Mouse (Mus musculus) limb, embryonic 10.5 days (tissue): ENCODE results near the gene Hectd3. TPM values are rescaled to one million over a fixed set of nuclear protein-coding genes. Genes with fewer than 3 reads are reported as not detected.

ENCODE experiments used
- DNase-seq: peaks from one replicate; pipeline ENCODE4 v3.0.0-alpha.2; 2017; ENCODE audit warnings: low spot score
- H3K27ac ChIP-seq: fragments of 300-500 bp; sonication (generic); 2 replicates; pipeline ENCODE4 v1.5.1; 2016; ENCODE audit warnings: mild to moderate bottlenecking
- H3K27me3 ChIP-seq: fragments of 300-500 bp; sonication (generic); 2 replicates; pipeline ENCODE4 v1.6.1; 2016; ENCODE audit warnings: low read depth, mild to moderate bottlenecking; ENCODE audit not compliant: poor library complexity, severe bottlenecking
- H3K36me3 ChIP-seq: fragments of 300-500 bp; sonication (generic); 2 replicates; pipeline ENCODE4 v1.6.1; 2016; ENCODE audit warnings: mild to moderate bottlenecking, moderate library complexity
- H3K4me1 ChIP-seq: fragments of 300-500 bp; sonication (generic); 2 replicates; pipeline ENCODE4 v1.6.1; 2016
- H3K4me3 ChIP-seq: fragments of 300-500 bp; sonication (generic); 2 replicates; pipeline ENCODE4 v1.5.1; 2016; ENCODE audit warnings: mild to moderate bottlenecking, moderate library complexity
- H3K9me3 ChIP-seq: fragments of 300-500 bp; sonication (generic); replicated peaks from 2 replicates; pipeline ENCODE4 v1.6.1; 2016; ENCODE audit warnings: mild to moderate bottlenecking
- WGBS: fragments of 180-500 bp; shearing (Covaris S2); methylation state at CpG from one replicate; pipeline ENCODE4 v1.1.7; 2016; 5-methylcytosine and 5-hydroxymethylcytosine counted together
- polyA plus RNA-seq: library from polyadenylated mRNA; unstranded; fragments of >200 nt; fragmentation: Nextera tagmentation; extraction: Ambion mirVana; gene quantifications from 2 replicates; pipeline ENCODE4 v1.2.1, GENCODE M21; 2016

Hectd3 gene
- polyA plus RNA-seq, 1 experiment from 2014 or later: 9.6 TPM

- Histone ChIP-seq H3K4me3 (no peak overlapping the region), H3K4me1 (no peaks in the 10 kb centered on the region), H3K9me3 (no peaks in the 10 kb centered on the region), H3K27ac (no peak overlapping the region), H3K36me3 (peaks cover 74% of the 10 kb centered on the region), H3K27me3 (no peaks in the 10 kb centered on the region)
- 100% methylated on average over 1 of the region's 1 CpGs for WGBS
- no peak for DNase-seq
Measured at GRCm38 (mm10) chr4:117031105-117031504, 36.0 kb downstream of the Hectd3 start.

GRCm38 (mm10) chr4:117039925-117040687, 45.0 kb downstream of the Hectd3 start:
- 42% methylated on average over 9 of the region's 9 CpGs for WGBS
- peak overlapping the region; percentile 72 for H3K27ac ChIP-seq

GRCm38 (mm10) chr4:117040791-117041190, 45.7 kb downstream of the Hectd3 start:
- H3K36me3 ChIP-seq: peaks cover 18% of the 10 kb centered on the region
- H3K27me3 ChIP-seq: no peaks in the 10 kb centered on the region
- H3K4me1 ChIP-seq: peaks cover 27% of the 10 kb centered on the region
- 60% methylated on average over 1 of the region's 1 CpGs for WGBS
- no peaks in the 10 kb centered on the region for H3K9me3 ChIP-seq
- H3K4me3 ChIP-seq: no peak overlapping the region
- DNase-seq: no peak
- peak overlapping the region; percentile 72; the same call in 1 of the 2 replicates for H3K27ac ChIP-seq

More at GRCm38 (mm10) chr4:117039925-117040687, 45.0 kb downstream of the Hectd3 start:
- peak; percentile 39 for DNase-seq
- Histone ChIP-seq H3K4me3 (no peak overlapping the region), H3K27me3 (no peaks in the 10 kb centered on the region), H3K4me1 (peaks cover 27% of the 10 kb centered on the region), H3K36me3 (peaks cover 18% of the 10 kb centered on the region), H3K9me3 (no peaks in the 10 kb centered on the region)

- no peak for DNase-seq
- peaks cover 27% of the 10 kb centered on the region for H3K4me1 ChIP-seq
- 56% methylated on average over 4 of the region's 4 CpGs for WGBS
- H3K9me3 ChIP-seq: no peaks in the 10 kb centered on the region
- peaks cover 19% of the 10 kb centered on the region for H3K36me3 ChIP-seq
- no peak overlapping the region for H3K4me3 ChIP-seq
- peak overlapping the region; percentile 72; the same call in 1 of the 2 replicates for H3K27ac ChIP-seq
- H3K27me3 ChIP-seq: no peaks in the 10 kb centered on the region
Measured at GRCm38 (mm10) chr4:117041283-117041721, 46.2 kb downstream of the Hectd3 start.

- Histone ChIP-seq H3K4me3 (no peak overlapping the region), H3K9me3 (no peaks in the 10 kb centered on the region), H3K27me3 (no peaks in the 10 kb centered on the region), H3K36me3 (peaks cover 71% of the 10 kb centered on the region), H3K27ac (no peak overlapping the region), H3K4me1 (no peaks in the 10 kb centered on the region)
- no peak for DNase-seq
- 94% methylated on average over 3 of the region's 3 CpGs for WGBS
Measured at GRCm38 (mm10) chr4:117048836-117049235, 53.7 kb downstream of the Hectd3 start.

GRCm38 (mm10) chr4:117049485-117049884, 54.4 kb downstream of the Hectd3 start:
- Histone ChIP-seq H3K4me3 (no peak overlapping the region), H3K27ac (no peak overlapping the region), H3K4me1 (no peaks in the 10 kb centered on the region), H3K27me3 (no peaks in the 10 kb centered on the region), H3K36me3 (peaks cover 75% of the 10 kb centered on the region), H3K9me3 (no peaks in the 10 kb centered on the region)
- 95% methylated on average over 1 of the region's 1 CpGs for WGBS
- no peak for DNase-seq

- no peak overlapping the region for H3K4me3 ChIP-seq
- no peaks in the 10 kb centered on the region for H3K4me1 ChIP-seq
- no peak overlapping the region for H3K27ac ChIP-seq
- WGBS: 93% methylated on average over 4 of the region's 4 CpGs
- H3K27me3 ChIP-seq: no peaks in the 10 kb centered on the region
- no peaks in the 10 kb centered on the region for H3K9me3 ChIP-seq
- DNase-seq: no peak
- peaks cover 57% of the 10 kb centered on the region for H3K36me3 ChIP-seq
Measured at GRCm38 (mm10) chr4:117052626-117053025, 57.5 kb downstream of the Hectd3 start.

GRCm38 (mm10) chr4:117053956-117054355, 58.8 kb downstream of the Hectd3 start:
- H3K36me3 ChIP-seq: peaks cover 54% of the 10 kb centered on the region
- WGBS: 86% methylated on average over 4 of the region's 4 CpGs
- no peak for DNase-seq

More at GRCm38 (mm10) chr4:117053956-117054355, 58.8 kb downstream of the Hectd3 start:
- no peaks in the 10 kb centered on the region for H3K4me1 ChIP-seq
- H3K4me3 ChIP-seq: no peak overlapping the region
- H3K9me3 ChIP-seq: no peaks in the 10 kb centered on the region
- no peaks in the 10 kb centered on the region for H3K27me3 ChIP-seq
- no peak overlapping the region for H3K27ac ChIP-seq

Other genes with a start within 250 kb of the Hectd3 start
- gene Toe1, start 187.7 kb upstream of the Hectd3 start, polyA plus RNA-seq: 40.8 and 42.3 TPM in 2 replicates
- 33.0 and 33.5 TPM in 2 replicates for gene Mutyh, start 187.6 kb upstream of the Hectd3 start, polyA plus RNA-seq
- gene Hpdl, start 173.6 kb upstream of the Hectd3 start, polyA plus RNA-seq: 2.2 TPM in 2 replicates
- 0.59 and 0.68 TPM in 2 replicates for gene Zswim5, start 117.9 kb upstream of the Hectd3 start, polyA plus RNA-seq
- gene Urod, start 904 bp upstream of the Hectd3 start, polyA plus RNA-seq: 121 and 129 TPM in 2 replicates
- gene Eif2b3, start 24.1 kb downstream of the Hectd3 start, polyA plus RNA-seq: 63.3 and 74.0 TPM in 2 replicates
- gene Ptch2, start 100.8 kb downstream of the Hectd3 start, polyA plus RNA-seq: 8.4 and 9.0 TPM in 2 replicates
- gene Btbd19, start 130.4 kb downstream of the Hectd3 start, polyA plus RNA-seq: 5.5 and 5.9 TPM in 2 replicates
- gene Tctex1d4, start 131.5 kb downstream of the Hectd3 start, polyA plus RNA-seq: not detected in 2 replicates
- gene Plk3, start 138.6 kb downstream of the Hectd3 start, polyA plus RNA-seq: 2.5 and 3.5 TPM in 2 replicates
- 842 and 1,039 TPM in 2 replicates for gene Rps8, start 160.9 kb downstream of the Hectd3 start, polyA plus RNA-seq
- 116 and 124 TPM in 2 replicates for gene Kif2c, start 187.3 kb downstream of the Hectd3 start, polyA plus RNA-seq